8 mouse cellular contexts compared by ENCODE assay signal in the genomic region with DNA sequence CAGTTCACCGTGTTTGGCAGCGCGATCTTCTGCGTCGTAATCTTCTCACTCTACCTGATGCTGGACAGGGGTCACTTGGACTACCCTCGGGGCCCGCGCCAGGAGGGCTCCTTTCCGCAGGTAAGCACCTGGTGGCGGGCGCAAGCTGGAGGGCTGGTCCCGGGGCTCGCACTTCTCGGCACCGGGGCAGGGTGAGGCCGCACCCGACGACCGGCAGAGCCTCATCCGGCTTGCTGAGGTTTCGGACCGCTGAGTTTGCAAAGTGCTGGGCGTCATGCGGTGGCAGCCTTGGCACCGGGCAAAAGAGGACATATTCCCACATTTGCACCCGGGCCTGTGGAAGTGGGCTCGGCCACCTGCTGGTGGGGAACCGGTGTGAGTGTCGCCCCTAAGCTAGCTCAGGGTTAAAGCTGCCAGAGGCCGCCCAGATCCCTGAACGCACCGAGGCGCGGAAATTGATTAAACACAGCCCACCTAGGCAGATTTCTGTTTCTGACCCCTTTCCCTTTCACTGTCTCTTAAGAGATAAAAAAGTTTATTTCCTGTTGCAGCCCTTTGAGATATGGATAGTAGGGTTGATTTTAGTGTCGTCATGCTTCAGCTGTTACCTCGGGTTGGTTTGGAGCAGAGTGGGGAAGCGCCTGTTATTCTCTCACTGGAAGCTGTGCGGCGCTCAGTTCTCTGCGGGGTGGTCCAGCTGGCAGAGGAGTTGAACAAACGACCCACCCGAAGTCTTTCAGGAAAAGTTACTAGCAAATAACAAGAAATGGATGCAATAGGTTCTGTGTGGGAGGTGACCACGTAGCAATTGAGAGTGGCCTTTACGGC. TPM values are rescaled to one million over a fixed set of nuclear protein-coding genes. Genes with fewer than 3 reads are reported as not detected.
DNase-seq lines count a peak whose midpoint lies in the region; ATAC-seq lines count a peak whose summit lies in the region.

No protein-coding gene starts in this region.

- H3K4me2 ChIP-seq in hindbrain, embryonic 14.5 days (replicated peaks) = peak overlapping the region; percentile 97

- peak overlapping the region; percentile 90 for H3K9ac ChIP-seq in hindbrain, embryonic 14.5 days

- DNase-seq in cerebellum, adult 11 months = peak; percentile 38
- peak; percentile 71 for DNase-seq in cerebellum, postnatal 14 days
- DNase-seq in frontal cortex, postnatal 25 days (ENCODE audit: low spot score in 2 of 2) = peak; percentile 25 to 50
- DNase-seq in hindbrain, embryonic 14.5 days (ENCODE audit: low spot score) = peak; percentile 75
- peak; percentile 71 for DNase-seq in left cerebral cortex, postnatal 4 days
- DNase-seq in mesoderm, embryonic 11.5 days (ENCODE audit: low read depth, low spot score) = peak; percentile 63
- peak; percentile 12 for DNase-seq in spleen, adult 12 weeks (ENCODE audit: low spot score)

- WGBS in hindbrain, embryonic 14.5 days = under 1% methylated on average over 44 of the region's 44 CpGs

- intact Hi-C loops in left cerebral cortex, postnatal 4 days (cut with DNase I) = loop anchor here (10.0 kb wide), 2 partner anchors 273 to 963 kb away; no protein-coding TSS in a partner anchor

- no peaks in the 10 kb centered on the region for H3K27me3 ChIP-seq in hindbrain, embryonic 14.5 days (ENCODE audit: control insufficient read depth, insufficient read depth, low read length)

- no peaks in the 10 kb centered on the region for H3K36me3 ChIP-seq in hindbrain, embryonic 14.5 days (replicated peaks; ENCODE audit: control insufficient read depth, insufficient read depth)

- no peak for ATAC-seq in cerebellum, adult (ENCODE audit: insufficient number of reproducible peaks, low FRiP score, low TSS enrichment)
- no peak for ATAC-seq in hindbrain, embryonic 14.5 days (ENCODE audit: low FRiP score)

- H3K4me3 ChIP-seq in hindbrain, embryonic 14.5 days (replicated peaks; ENCODE audit: low read length) = peak overlapping the region; percentile 96

- peaks cover 29% of the 10 kb centered on the region for H3K4me1 ChIP-seq in hindbrain, embryonic 14.5 days (replicated peaks; ENCODE audit: control insufficient read depth, insufficient read depth, low read length)

- H3K27ac ChIP-seq in hindbrain, embryonic 14.5 days = peak overlapping the region; percentile 84; the same call in 1 of the 2 replicates

- no peaks in the 10 kb centered on the region for H3K9me3 ChIP-seq in hindbrain, embryonic 14.5 days (ENCODE audit: control insufficient read depth, low read length)

RNA-seq across cellular contexts. Expression of gene Man2a1, which starts 1.4 kb away (rescaled TPM):
- 5.3 and 5.5 TPM in 2 replicates for polyA plus RNA-seq in hindbrain, embryonic 14.5 days (2014; fragmentation: Nextera tagmentation; extraction: Ambion mirVana)
- total RNA-seq in left cerebral cortex, postnatal 4 days (2021) = 10 to 100 TPM; 21.1 to 21.7 TPM

Comparison
In these comparisons a context has a peak if more than half of its experiments do, and no peak if none do; other contexts are left out.
1. DNase-seq: peak in every context shown above with its lines; median percentile 75 in hindbrain, embryonic 14.5 days; 71 in cerebellum, postnatal 14 days; 71 in left cerebral cortex, postnatal 4 days; 63 in mesoderm, embryonic 11.5 days; 38 in cerebellum, adult 11 months; 38 in frontal cortex, postnatal 25 days; 12 in spleen, adult 12 weeks.